Mouse (Mus musculus): ENCODE results near the gene Uggt2.
A peak's percentile ranks its signal among the peaks of the same experiment; 100 is the strongest.
"Not testable (repeated sequence)": the region's sequence is repeated elsewhere in the genome, so short reads cannot be mapped to it uniquely, and the experiment has no call there.

Uggt2 gene

DNA sequence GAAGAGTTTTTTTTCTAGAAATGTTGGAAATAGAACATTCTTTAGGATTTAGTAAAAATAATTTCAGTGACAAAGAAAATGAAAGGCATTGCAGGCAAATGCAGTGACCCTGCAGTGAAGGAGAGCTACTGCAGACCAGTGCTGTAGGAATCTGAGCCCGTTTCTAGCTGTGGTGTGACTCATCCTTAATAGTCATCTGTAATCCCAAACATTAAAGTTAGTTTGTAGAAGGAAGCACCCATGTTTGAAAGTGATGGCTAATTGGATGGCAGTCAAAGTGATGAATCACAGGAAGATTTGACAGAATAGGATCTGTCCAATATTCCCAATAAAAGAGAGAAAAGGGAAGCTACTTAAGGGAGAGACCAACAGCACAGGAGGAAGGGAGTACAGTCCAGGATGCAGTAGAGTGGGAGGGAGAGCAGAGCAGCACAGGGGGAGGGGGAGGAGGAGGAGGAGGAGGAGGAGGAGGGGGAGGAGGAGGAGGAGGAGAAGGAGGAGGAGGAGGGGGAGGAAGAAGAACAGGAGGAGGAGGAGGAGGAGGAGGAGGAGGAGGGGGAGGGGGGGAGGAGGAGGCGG is 71.5 kb downstream of the Uggt2 start:
- no peak for DNase-seq

DNA sequence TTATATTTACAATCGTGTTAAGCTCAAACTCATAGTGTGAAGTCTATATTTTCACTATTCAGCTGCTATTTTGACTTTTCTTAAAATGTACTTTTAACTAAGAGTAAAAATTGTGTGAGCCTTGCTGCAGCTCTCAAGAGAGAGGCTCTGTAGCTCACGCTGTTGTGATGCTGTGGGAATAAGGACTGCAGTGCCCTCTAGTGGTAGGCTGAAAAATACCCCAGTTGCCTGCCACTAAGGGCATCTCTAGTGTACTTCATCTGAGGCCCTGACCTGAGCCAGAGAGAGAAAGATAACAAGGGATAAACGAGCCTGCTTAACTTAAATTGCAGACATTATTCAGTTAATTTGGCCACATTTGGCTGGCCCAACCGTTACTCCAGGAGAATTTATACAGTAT is 72.1 kb downstream of the Uggt2 start:
- peak; percentile 31 for DNase-seq

DNA sequence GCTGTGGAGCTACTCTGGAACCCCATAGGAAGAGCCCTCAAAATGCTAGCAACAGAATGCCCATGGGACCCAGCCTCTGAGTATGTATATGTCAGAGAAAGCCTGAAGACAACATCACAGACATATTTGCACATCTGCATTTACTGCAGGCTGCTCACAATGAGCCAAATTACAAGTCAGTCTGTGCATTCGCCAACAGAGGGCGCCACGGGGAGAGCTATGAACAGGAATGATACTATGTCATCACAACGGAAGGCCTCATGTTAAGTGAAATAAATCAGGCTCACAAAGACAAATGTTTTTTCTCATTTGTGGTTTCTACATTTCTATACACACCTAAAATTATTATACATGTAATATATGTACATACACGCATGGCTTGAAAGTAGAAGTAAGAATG is 73.3 kb downstream of the Uggt2 start:
- DNase-seq: peak; percentile 20

DNA sequence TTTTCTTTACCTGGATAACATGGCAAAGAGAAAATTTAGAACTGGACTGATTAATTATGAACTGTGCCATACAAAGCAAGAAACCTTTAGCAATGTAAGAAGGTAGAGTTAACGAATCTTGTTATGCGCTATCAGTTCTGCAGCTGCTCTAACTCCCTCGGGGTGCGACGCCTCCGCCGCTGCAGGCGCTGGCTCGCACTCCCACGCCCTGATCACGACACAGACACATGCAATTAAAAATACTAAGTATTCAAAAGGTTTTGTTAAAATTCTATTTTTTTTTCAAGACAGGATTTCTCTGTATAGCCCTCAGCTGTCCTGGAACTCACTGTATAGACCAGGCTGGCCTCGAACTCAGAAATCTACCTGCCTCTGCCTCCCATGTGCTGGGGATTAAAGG is 85.7 kb downstream of the Uggt2 start:
- no peak for DNase-seq

DNA sequence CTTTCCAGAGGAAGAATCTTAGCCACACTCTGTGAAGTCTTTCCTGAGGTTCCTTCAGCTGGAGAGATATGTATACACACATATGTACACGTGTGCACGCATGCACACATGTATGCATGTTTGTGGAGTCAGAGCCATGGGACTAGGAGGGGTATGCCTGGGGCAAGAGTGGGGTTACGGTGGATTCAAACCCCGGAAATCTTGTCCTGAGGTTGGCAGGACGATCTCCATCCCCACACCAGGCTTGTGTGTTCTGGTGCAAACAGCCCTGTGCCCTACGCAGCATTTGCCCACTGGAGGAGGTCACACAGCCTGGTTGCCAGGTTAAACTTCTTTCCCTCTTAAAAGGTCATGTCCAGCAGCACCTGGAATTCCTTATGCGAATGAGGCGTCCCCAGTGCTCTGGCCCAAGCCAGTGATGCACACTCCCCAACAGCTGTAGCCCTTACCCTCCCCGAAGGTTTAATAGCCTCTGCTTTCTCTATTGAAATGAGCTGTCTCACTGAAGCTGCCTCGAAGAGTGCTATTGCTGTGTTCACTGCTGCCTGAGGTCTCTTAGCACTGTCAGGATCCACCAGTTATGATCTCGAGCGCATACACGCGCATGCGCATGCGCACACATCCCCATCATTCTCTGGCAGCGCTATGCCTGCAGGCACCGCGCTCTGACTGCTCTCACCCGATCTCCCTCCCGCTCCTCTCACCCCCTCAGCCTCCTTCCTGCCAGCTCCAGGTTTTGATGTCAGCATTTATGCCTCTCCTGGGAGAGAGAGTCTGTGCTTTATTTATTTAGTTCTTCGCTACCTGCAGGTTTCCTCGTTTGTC is 86.4 kb downstream of the Uggt2 start:
- DNase-seq: peak; percentile 67

DNA sequence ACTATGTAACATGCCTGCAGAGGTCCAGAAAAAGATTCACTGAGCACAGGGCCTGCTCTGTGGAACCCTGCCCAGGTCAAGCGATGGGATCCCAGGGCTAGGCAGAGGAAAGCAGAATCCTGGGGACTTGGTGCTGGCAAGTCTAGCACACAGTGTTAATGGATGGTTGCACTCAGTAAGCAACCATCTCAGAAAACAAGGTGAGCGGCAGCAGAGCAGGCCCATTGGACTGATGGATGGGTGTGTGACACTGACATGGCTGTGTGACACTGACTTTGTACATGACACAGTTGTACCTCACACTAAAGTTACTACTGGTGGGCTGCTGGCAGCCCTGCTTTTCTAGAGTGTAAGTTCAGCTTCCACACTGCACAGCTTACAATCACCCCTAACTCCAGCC is 89.7 kb downstream of the Uggt2 start:
- no peak for DNase-seq

DNA sequence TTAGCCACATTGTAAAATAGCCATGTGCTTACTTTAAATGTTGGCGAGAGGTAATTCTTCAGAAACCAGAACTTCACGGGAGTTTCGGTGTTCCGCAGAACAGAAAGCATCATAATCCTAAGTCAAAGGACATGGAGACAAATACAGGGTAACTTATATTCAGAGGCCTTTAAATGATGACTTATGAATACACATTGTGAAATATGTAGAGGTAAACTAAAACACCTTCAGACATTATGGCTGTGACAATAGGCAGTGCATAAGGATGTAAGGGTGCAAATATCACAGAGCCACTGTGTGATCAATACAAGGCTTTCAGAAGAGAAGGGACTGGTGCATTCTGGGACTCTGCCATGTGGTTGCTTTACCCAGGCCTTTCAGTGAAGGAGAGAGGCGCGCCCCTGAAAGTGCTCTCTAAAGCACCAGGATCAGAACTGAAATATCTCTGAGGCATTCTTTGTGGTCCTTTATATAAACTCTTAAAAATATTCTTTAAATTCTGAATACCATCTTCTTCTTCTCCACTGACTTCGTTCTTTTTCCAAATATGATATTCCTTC is 91.1 kb downstream of the Uggt2 start:
- DNase-seq: no peak

DNA sequence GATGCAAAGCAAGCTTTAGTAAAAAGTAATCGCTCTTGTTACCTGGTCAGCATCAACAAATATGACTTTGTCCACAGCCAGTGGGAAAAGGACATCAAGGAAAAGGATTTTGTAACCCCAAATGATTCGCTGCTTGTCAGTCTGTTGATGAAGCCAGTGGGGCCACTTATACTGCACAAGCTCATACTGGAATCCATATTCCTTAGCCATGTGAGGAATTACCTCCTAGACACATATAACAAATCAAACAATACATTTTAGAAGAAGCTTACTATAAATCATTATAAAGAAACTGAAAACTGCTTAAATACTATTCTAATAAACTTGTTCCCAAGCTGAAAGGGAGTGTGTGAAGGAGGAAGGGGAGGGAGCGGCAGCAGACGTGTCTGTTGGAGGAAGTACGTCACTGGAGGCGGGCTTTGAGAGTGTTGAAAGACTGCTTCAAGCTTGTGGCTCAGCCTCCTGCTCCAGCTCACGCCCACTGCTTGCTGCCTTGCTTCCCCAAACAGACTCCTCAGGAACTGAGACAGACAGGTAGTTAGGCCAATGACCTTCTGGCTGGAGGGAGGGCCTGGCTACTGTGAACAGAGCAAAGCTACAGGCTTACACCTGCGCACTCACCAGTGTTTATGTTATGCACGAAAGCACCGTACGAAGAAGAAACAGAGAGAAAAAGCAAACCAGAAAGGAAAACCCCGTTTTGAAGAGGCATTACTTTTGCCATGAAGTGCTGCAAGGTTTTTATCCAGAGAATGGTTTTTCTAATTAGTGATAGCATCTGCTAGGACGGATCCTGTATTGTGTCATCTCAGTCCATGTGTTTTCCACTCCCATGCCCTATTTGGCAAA is 91.9 kb downstream of the Uggt2 start:
- DNase-seq: peak; percentile 94

DNA sequence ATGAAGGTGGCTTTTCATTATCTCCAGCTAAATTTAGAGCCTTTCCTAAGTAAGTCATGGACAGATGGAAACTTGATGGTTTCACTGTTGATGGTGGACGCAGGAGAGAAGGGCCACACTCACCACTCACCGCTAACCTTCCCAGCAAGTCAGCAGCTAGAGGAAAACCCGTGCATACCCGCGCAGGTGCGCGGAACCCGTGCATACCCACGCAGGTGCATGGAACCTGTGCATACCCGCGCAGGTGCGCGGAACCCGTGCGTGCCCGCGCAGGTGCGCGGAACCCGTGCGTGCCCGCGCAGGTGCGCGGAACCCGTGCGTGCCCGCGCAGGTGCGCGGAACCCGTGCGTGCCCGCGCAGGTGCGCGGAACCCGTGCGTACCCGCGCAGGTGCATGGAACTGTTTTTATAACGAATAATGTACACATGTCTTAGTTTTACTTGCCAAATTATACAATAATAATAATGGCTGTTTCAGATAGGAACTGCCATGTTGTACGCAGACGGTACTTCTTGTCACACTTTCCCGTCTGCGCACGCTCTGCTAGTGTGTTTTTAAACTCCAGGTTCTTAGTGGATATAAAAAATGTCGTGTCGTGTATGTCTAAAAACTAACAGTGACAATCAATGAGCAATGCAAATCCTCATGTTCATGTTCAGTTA is 92.7 kb downstream of the Uggt2 start:
- DNase-seq: no peak

DNA sequence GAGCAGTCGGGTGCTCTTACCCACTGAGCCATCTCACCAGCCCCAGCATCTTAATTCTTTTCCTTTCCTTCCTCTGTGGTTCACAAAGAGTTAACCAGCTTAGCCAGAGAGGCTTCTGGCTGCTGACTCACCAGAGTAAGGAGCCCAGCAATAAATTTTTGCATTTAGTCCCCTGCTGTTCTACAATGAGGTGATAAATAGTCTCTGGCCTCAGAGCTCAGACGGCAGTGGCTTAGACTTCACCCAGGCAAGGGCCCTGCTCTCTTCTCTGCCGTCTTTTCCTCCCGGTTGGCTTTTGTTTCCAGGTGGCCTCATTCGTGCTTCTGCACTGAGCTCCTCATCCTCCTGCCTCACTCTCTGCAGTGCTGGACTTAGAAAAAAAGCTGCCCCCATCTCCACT is 93.4 kb downstream of the Uggt2 start:
- no peak for DNase-seq

DNA sequence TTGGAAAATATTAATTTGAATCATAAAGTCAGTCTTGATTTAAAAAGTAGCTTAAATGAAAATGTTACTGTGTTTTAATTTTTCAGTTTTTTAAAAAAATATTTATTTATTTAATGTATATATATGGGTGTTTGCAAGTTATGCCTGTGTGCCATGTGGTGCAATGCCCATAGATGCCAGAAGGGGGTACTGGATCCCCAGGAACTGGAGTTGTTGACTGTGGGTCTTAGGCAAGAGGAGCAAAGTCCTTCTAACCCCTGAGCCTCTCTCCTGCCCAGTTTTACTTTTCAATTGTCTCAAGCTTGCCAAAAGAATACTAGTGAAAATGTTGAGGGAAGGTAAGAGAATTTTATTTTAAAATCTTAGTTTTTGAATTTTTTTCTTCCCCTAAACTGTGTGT is 95.9 kb downstream of the Uggt2 start:
- DNase-seq: no peak

DNA sequence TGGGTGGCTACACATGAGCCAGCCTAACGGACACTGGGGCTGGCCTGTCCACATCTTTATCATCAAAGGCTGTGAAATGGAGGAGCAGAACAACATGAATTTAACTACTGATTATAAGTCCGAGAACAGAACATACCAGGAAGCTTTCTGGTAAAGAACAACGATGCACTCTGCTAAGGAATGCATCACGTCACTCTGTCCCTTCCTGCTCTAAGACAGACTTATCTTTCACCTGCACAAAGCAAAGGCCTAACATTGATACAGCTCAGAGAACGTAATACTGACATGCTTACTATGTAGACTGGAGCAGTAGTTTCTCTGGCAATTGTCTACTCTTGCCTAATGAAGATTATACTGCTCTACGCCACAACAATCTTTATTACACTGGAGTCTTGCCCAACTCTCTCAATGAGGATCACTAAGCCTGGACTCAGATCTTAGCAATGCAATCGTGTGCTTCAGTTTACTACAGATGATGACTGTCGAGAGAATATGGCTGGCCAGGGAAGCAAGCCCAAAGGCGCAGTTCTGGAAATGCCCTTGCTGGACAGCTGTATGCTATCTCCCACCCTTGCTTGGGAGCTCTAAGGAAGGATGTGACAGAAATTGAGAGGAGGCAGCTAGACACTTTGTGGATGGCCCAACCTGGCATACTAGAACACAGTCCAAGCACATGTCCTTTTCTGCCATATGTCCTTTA is 103.9 kb downstream of the Uggt2 start:
- DNase-seq: no peak

DNA sequence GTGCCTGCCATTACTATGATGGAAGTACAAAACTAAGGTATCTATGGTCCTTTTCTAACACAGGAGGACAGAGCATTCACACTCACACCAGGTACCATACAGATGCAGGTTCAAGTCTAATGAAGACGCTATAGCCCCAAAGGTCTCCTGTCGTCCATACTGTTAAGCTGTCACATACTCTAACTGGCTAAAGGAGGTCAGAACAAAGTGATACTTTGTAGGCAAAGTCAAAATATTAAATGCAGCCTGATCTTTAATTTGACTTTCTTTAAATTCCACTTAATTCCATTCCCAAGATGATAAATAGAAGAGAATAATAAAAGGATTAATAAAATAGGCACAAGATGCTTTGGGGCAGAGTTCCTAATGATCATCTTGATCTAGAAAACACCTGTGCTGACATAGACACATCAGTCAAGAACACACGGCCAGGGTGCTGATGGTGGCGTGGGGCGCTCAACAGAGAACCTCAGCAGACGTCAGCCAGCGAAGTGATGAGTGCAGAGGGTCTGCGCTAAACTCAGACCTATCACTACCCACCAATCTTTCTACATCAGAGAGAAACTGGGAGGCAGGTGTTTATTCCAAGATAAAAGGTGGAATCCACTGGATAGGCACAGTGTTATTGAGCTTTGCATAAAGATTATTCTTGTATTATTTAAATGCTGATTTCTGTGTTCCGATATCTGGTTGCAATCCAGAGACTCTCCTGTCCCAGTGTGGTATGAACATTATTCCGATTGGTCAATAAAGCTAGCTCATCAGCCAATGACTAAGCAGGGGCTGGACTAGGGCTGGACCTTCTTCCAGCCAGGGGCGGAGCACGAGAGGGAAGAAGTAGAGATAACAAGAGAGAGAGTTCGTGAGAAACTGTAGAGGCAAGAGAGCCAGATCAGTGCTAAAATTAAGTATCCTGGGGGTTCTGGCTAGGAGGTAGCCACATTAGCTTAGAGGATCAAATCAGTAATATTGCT is 111.4 kb downstream of the Uggt2 start:
- no peak for DNase-seq

DNA sequence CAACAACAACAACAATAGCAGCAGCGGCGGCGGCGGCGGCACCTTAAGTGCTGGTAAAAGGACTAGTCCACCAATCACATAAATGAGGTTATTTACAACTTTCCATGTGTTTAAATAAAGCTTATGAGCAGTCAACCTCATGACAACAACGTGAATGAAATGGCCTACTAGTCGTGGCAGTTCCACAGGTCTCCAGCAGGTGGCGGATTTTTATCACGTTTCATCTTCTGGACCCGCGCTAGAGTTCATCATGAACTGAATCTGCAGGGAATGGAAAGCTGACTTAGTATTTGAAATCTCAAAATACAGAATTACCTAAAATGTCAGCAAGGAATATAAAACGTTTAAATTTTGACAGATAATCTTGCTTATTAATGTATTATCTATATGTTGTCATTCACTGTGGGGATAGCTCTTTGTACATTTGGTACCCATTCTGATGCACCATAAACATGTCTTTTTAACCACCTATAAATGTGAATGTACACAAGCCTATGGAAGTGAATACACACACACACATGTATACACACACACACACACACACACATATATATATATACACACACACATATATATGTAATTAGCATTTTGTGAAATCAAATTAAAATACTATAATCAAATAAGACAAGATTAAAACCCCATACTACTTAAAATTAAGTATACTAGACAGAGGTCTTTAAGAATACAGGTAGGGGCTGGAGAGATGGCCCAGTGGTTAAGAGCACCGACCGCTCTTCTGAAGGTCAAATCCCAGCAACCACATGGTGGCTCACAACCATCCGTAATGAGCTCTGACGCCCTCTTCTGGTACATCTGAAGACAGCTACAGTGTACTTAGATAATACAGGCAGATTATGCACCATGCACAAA is 112.3 kb downstream of the Uggt2 start:
- DNase-seq: peak; percentile 62

DNA sequence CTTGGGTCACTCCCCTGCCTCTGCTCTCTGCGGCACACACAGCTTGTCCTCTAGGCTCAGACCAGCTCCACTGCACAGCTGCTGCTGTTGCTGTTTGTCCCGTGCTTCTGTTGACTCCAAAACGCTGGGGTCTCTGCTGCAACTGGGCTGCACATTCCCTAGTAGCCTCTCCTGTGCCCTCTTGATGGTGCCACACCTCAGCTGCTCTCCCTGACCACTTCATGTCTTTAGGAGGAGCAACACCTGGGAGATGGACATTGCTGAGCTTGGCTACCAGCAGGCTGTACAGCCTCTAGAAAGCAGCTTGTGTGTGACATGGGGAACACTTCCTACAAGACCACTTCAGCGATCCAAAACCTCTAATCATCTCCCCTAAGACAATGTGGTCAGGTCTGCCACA is 115.1 kb downstream of the Uggt2 start:
- DNase-seq: no peak

DNA sequence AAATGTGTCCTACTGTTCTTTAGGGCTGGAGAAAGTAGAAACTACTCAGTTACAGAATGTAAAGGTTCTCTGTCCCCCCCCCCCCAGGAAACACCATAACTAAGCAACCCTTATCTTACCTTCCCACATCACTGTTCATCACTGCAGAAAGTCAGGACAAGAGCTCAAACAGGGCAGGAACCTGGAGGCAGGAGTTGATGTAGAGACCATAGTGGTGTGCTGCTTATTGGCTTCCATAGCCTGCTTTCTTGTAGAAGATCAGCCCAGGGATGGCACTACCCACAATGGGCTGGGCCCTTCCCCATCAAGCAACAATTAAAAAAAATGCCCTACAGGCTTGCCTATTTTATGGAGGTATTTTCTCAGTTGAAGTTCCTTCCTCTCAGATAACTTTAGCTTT is 115.8 kb downstream of the Uggt2 start:
- DNase-seq: no peak

DNA sequence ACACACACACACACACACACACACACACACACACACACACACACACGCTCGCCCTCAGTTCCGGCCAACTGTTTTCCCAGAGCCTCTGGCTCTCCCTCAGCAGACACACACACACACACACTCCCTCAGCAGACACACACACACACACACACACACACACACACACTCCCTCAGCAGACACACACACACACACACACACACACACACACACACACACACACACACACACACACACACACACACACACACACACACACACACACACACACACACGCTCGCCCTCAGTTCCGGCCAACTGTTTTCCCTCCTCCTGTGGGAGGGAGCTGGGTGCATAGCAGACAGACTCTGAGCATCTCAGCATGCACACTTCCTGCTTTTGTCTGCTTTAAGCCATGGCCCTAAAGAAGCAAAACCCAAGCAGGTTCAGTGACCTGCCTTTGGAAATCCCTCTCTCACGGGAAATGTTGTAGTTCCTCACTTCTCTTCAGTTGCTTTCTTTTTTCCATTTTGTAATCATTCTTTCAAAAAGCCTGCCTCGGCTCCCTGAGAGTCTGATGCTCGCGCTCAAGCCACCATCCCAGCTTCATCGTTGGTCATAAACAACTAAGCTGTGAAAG is 116.7 kb downstream of the Uggt2 start:
- peak; percentile 19 for DNase-seq

DNA sequence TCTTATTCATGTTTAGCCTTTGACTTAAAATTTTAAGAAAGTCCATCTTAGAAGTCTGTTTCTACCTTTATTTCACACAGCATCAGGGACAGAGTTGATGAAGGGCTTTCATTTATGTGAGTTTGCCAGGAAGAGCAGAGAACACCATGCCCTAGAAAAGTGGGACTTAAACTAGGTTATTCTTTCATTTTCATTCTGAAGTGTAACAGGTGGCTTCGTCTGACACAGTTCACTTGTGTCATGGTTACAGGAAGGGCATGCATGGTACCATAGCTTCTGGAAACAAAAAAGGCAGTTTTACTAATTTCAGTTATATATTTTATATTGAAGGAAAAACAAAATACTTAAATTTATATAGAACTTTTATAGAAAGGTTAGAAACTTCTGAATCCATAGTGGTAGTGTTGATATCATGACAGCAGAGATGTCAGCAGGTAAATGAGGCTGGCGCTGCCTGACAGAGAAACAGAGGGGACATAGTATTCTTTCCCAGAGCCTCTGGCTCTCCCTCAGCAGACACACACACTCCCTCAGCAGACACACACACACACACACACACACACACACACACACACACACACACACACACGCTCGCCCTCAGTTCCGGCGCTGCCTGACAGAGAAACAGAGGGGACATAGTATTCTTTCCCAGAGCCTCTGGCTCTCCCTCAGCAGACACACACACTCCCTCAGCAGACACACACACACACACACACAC is 117.4 kb downstream of the Uggt2 start:
- not testable (repeated sequence) for DNase-seq

DNA sequence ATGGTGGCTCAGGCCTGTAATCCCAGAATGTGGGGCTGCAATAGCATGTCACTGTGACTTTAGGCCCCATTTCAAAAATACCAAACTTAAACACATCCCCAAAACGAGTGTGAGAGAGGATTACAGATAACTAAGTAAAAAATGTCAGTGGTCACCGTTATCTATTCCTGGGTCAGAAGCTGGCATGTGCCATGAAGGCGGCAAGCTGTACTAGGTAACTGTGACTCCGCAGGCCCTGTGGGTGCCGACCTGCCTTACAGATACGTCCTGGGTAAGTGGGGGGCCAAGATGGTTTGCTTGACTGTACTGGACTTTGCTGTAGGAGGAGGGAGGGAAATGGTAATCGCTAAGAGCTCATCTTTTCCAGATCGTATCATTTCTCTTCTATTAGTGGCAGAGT is 118.3 kb downstream of the Uggt2 start:
- no peak for DNase-seq
